Mouse (Mus musculus): ENCODE measurements around the gene Atoh7. TPM values are rescaled to one million over a fixed set of nuclear protein-coding genes. Genes with fewer than 3 reads are reported as not detected.

Gene Atoh7
- polyA plus RNA-seq, 1 experiment from 2014 or later, result not detected

Other genes with a start within 250 kb of the Atoh7 start
- gene Tet1, start 190.7 kb upstream of the Atoh7 start, polyA plus RNA-seq (2015; fragmentation: Nextera tagmentation; extraction: Ambion mirVana), result 21.8 and 24.0 TPM in 2 replicates
- gene Slc25a16, start 179.0 kb upstream of the Atoh7 start, polyA plus RNA-seq (2015; fragmentation: Nextera tagmentation; extraction: Ambion mirVana), result 11.5 and 11.7 TPM in 2 replicates
- 15.4 and 16.2 TPM in 2 replicates for gene Dna2, start 152.6 kb upstream of the Atoh7 start, polyA plus RNA-seq (2015; fragmentation: Nextera tagmentation; extraction: Ambion mirVana)
- gene Rufy2, start 119.4 kb upstream of the Atoh7 start, polyA plus RNA-seq (2015; fragmentation: Nextera tagmentation; extraction: Ambion mirVana), result 11.1 and 14.5 TPM in 2 replicates
- 60.1 and 69.6 TPM in 2 replicates for gene Hnrnph3, start 75.4 kb upstream of the Atoh7 start, polyA plus RNA-seq (2015; fragmentation: Nextera tagmentation; extraction: Ambion mirVana)
- 0.55 and 0.60 TPM in 2 replicates for gene Pbld2, start 75.3 kb upstream of the Atoh7 start, polyA plus RNA-seq (2015; fragmentation: Nextera tagmentation; extraction: Ambion mirVana)
- gene Pbld1, start 39.5 kb upstream of the Atoh7 start, polyA plus RNA-seq (2015; fragmentation: Nextera tagmentation; extraction: Ambion mirVana), result 0.33 and 0.61 TPM in 2 replicates
- gene Mypn, start 104.3 kb downstream of the Atoh7 start, polyA plus RNA-seq (2015; fragmentation: Nextera tagmentation; extraction: Ambion mirVana), result 4.7 and 5.3 TPM in 2 replicates
- gene Herc4, start 144.2 kb downstream of the Atoh7 start, polyA plus RNA-seq (2015; fragmentation: Nextera tagmentation; extraction: Ambion mirVana), result 25.7 and 27.1 TPM in 2 replicates